Mouse (Mus musculus) thymus, adult 2 months (tissue): ENCODE measurements around the gene Sgsm3.

Experiments used
- CTCF ChIP-seq: fragments of 200-500 bp; IDR thresholded peaks from 2 replicates; pipeline ENCODE4 v1.5.1; 2012; ENCODE audit warnings: mild to moderate bottlenecking, control low read depth, low read length, moderate library complexity, borderline replicate concordance; ENCODE audit not compliant: control insufficient read depth, poor library complexity, insufficient read depth; ENCODE audit errors: extremely low read depth
- POLR2A ChIP-seq: fragments of 200-500 bp; IDR thresholded peaks from 2 replicates; pipeline ENCODE4 v1.6.1; 2012; ENCODE audit warnings: mild to moderate bottlenecking, low read length, control low read depth, moderate library complexity; ENCODE audit not compliant: control insufficient read depth, poor library complexity, insufficient read depth; ENCODE audit errors: extremely low read depth

GRCm38 (mm10) chr15:80969371-80969770 is 8.2 kb upstream of the Sgsm3 start:
- TF ChIP-seq CTCF: no peak
- TF ChIP-seq POLR2A: no peak
